Mouse (Mus musculus): ENCODE measurements around the gene Zc3h12a.

GRCm38 (mm10) chr4:125123279-125123671 lies 4.4 kb downstream of the Zc3h12a start:
- no peak for TF ChIP-seq REST (IDR thresholded peaks at IDR 0.05; ENCODE audit: insufficient read depth, insufficient read length)
- TF ChIP-seq POLR2A (IDR thresholded peaks at IDR 0.05; ENCODE audit: insufficient read length, low read depth), result no peak
- TF ChIP-seq TCF12 (IDR thresholded peaks at IDR 0.05; ENCODE audit: insufficient read depth, poor library complexity, severe bottlenecking), result no peak
- TF ChIP-seq USF1 (IDR thresholded peaks at IDR 0.05; ENCODE audit: low read depth), result no peak
- TF ChIP-seq SRF (IDR thresholded peaks at IDR 0.05; ENCODE audit: control insufficient read depth, insufficient read length, low read depth), result no peak
- peak; percentile 71 for TF ChIP-seq CEBPB (IDR thresholded peaks at IDR 0.05; ENCODE audit: insufficient read depth, poor library complexity, severe bottlenecking)
